Mouse (Mus musculus) T-helper 1 cell (primary cell): ENCODE data around the gene Hyal4.

Source experiments
- in situ Hi-C: fragments of 300-600 bp; cut with MboI, MseI; formaldehyde crosslinking; loops from one replicate; pipeline ENCODE4 v1.15.1; 2025; ENCODE audit warnings: high pct_unique_total_duplicates

The Hyal4 gene

GRCm38 (mm10) chr6:24748029-24748428, at the start of gene Hyal4:
Gene Hyal4 (plus strand): TSS chr6:24748329.
- in situ Hi-C loops, result no loop called here

- in situ Hi-C loops, result no loop called here
Measured at GRCm38 (mm10) chr6:24707090-24707489, 41.0 kb upstream of the Hyal4 start.

DNA sequence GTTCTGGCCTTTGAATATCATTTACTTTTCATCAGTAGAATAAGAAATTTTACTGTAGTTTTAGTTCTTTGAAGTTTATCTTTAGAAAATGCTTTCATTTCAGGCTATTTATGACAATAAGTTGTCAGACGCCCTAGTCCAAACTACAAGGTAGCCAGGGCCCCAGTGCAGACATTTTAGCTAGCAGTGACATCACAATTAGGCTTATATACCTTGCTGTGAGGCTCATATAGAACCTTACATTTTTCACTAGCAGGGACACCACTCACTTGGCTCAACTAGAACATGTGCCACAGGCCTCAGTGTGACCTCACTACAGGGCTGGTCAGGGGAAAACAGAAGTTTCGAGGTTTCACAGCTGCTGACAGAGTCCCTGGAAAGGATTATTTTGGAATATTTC, 40.6 kb upstream of the Hyal4 start:
- in situ Hi-C loops, result no loop called here

DNA sequence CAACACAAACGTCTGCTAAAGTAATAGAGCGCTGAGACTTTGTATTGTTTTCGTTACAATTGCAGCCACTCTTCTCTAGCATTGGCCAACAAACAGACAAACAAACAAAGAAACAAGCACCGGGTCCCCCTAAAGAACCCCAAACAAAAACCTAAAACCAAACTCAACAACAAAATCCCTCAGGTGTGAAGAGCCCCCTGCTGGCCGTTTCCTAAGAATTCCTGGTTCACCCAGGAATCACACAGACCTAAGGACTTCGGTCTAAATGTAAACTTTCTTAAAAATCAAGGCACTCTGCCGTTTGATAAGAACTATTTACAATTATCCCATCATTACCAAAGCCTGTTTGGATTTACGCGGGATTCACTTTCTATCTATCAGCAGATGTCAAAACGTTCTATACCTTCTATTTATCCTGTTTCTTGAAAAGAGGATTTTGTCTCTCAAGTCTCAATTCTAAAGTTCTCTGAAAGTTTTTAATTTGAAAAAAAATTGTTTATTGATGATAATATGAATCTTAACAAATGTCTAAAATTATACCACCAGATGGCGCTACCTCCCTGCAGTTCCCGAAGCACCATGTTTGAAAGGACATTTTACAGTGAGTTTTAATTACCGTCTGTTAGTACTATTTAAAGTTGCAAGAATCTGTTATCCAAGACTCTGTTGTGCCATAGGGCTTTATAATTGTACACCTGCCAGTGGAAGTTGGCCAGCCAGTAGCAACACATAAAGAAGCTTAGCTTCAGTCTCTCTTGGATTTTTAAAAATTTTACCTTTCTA, 26.6 kb upstream of the Hyal4 start:
- in situ Hi-C loops, result no loop called here

- in situ Hi-C loops, result no loop called here
Measured at GRCm38 (mm10) chr6:24728130-24728529, 20.0 kb upstream of the Hyal4 start.

DNA sequence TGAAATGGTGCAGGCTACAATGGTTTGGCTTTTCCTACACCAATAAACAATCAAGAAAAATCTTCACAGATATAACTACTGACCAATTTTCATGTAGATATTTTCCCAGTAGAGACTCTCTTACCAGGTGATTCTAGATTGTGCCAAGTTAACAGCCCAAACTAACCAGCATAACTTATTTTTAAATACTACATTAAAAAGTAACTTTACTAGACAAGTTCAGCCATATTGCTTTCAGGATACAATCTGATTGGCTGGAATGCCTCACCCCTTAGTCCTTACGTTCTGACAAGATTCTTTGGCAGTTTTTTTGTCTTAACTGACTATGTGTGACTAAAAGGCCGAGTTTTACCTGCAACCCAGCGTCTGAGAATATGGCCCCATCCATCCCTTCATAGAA, 15.2 kb upstream of the Hyal4 start, which contains the start of gene Hyal6:
Gene Hyal6 (plus strand): TSS at position 301 of the 400 bp plus-strand sequence.
- in situ Hi-C loops, result no loop called here

GRCm38 (mm10) chr6:24734565-24734964, 13.6 kb upstream of the Hyal4 start:
- in situ Hi-C loops, result no loop called here

GRCm38 (mm10) chr6:24759281-24759680, 11.2 kb downstream of the Hyal4 start:
- in situ Hi-C loops, result no loop called here

DNA sequence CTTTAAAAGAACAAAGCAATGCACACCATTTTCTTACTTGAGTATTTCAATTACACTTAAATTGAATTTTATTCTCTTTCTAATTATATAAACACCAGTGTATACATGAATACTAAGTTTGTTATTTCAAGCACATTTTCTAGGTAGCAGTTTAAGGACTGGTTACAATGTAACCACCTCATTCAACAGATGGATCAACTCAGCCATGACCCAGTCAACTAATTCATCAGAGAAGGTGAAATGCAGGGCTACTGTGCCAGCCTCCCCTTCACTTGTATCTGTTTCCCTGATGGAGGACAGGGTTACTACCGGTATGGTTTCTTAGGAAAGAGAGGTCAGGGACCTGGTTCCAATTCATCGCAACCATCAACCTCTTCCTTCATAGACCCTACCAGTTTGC, 18.1 kb downstream of the Hyal4 start:
- in situ Hi-C loops, result no loop called here

GRCm38 (mm10) chr6:24779182-24779581, 31.1 kb downstream of the Hyal4 start:
- in situ Hi-C loops, result no loop called here

DNA sequence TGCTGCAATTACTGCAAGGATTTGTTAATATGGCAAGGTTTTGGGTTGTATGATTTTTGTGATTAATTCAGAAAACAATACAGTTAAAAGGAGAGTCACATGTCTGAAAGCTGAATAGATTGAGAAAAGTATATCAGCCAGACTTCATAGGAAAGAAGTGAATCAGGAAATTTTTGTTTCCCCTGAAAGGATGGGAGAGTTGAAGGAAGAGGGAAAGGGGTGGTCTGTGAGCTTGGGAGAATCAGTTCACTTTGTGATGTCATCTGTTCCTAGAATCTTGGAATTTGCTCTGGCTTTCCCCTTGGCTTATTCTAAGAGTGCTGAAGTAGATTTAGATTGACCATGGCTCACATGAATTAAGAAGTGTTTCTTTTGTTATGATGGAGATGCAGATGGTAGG, 42.8 kb downstream of the Hyal4 start, which contains the start of gene Spam1:
Gene Spam1 (plus strand): TSS at position 301 of the 400 bp plus-strand sequence.
- in situ Hi-C loops, result no loop called here
